Mouse (Mus musculus) testis, adult 2 months (tissue): ENCODE results near the gene Col4a4.

Experiments used
- CTCF ChIP-seq: fragments of 200-500 bp; IDR thresholded peaks from 2 replicates; pipeline ENCODE4 v1.5.1; 2012; ENCODE audit warnings: low read depth, mild to moderate bottlenecking, inconsistent platforms, low read length, moderate library complexity; ENCODE audit not compliant: control insufficient read depth, insufficient read depth, insufficient replicate concordance
- POLR2A ChIP-seq: fragments of 200-500 bp; IDR thresholded peaks from 2 replicates; pipeline ENCODE4 v1.6.1; 2012; ENCODE audit warnings: low read depth, mild to moderate bottlenecking, inconsistent platforms, low read length, moderate library complexity; ENCODE audit not compliant: control insufficient read depth

GRCm38 (mm10) chr1:82585981-82586380 is 668 bp downstream of the Col4a4 start:
- TF ChIP-seq CTCF (no peak), POLR2A (no peak)
